Mouse (Mus musculus) lung, postnatal 0 days (tissue): ENCODE measurements around the gene Nup37.

Source experiments
- CTCF ChIP-seq: IDR thresholded peaks from 2 replicates; pipeline ENCODE4 v1.5.1; 2016; ENCODE audit warnings: antibody characterized with exemption, mild to moderate bottlenecking
- EP300 ChIP-seq: IDR thresholded peaks from 2 replicates; pipeline ENCODE4 v1.6.1; 2016; ENCODE audit warnings: antibody characterized with exemption, mild to moderate bottlenecking, control low read depth

DNA sequence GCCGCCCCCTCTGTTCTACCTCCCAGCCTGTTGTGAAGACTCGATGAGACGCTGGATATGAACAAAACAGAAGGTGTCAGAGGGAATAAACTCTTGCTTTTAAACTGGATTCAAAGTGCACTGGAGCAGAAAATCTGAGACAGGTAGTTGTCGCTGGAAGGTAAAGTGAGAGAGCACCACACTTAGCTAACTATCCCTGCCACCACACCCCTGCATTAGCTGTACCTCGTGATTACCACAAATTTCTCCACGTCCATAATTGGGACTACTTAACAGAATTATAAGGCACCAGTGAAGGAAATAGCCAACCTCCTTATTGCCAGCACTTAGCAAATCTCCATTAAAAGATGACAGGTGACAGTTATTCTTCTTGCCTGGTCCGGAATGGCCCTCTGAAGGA is 605 bp upstream of the Nup37 start:
- TF ChIP-seq CTCF (no peak), EP300 (no peak)
